Mouse (Mus musculus): ENCODE measurements at regions not wholly inside any gene's neighbourhood (a gene's known extent, or its start where the extent isn't known, plus 50 kb on each side); places are given as distances from the start of the nearest gene placed in this dataset.

- TF ChIP-seq MAFK (IDR thresholded peaks at IDR 0.05; ENCODE audit: insufficient read depth, low read depth, low read length) (no peak), CHD2 (IDR thresholded peaks at IDR 0.05; ENCODE audit: low read depth, low read length) (no peak)
Observed at GRCm38 (mm10) chr12:57897751-57898250, 313.8 kb upstream of the Sstr1 start.
